Mouse (Mus musculus) adrenal gland, postnatal 25 days (tissue): ENCODE measurements around the gene Phlda2. TPM values are rescaled to one million over a fixed set of nuclear protein-coding genes. Genes with fewer than 3 reads are reported as not detected.
"Not testable (repeated sequence)": the region's sequence is repeated elsewhere in the genome, so short reads cannot be mapped to it uniquely, and the experiment has no call there.

ENCODE experiments used
- DNase-seq: peaks from one replicate; pipeline ENCODE4 v3.0.0; 2021; ENCODE audit warnings: mixed read lengths
- long read RNA-seq: library from polyadenylated mRNA; stranded (forward); transcript quantifications from one replicate; pipeline ENCODE4 v2.0.0, GENCODE M21; 2021
- total RNA-seq: library from RNA; stranded (reverse); gene quantifications from 2 replicates; pipeline ENCODE4 v1.2.3, GENCODE M21; 2021

Phlda2 gene
- 1.8 and 2.7 TPM in 2 replicates for total RNA-seq
- long read RNA-seq, partial matches to known transcripts = 0 of 1 reads
- long read RNA-seq, other reads (novel, unspliced or antisense) = 0 of 1 reads

DNA sequence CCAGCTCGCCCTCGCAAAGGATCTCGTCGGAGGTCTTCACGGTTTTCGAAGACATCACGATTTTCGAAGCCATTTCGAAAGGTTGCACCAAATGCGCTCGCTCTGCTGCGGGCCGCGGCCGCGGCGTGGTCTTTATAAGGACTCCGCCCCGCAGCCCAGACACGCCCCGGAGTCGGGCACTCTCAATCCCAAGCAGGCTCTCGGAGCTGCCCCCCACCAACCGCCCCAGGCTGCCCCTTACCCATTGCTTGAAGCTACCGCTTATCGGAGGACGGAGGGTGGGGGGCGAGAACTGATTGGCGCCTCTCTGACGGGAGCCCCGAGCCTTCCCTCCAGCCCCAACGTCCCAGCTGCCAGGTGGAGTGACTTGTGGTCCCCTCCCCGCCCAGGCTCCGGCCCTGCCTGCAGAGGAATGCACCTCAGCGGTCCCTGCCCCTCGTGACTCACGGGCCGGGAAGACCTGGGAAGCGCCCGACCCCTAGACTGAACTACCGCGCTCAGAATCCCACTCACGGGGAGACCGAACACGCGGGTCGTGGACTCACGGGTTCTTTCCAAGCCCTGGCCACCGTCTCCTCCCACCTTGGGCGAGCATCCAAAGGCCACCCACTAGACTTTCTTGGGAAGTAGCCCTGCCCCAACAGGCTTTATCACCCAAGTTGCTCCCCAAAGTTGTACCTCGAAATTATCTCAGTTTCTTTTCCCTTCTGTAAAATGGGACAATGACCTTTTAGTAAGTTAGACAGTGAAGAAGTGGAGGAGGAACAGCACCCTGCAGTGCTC, at the start of gene Phlda2:
TSS of gene Phlda2 (minus strand) at position 733 of the 783 bp plus-strand sequence.
- peak; percentile 31 for DNase-seq

DNA sequence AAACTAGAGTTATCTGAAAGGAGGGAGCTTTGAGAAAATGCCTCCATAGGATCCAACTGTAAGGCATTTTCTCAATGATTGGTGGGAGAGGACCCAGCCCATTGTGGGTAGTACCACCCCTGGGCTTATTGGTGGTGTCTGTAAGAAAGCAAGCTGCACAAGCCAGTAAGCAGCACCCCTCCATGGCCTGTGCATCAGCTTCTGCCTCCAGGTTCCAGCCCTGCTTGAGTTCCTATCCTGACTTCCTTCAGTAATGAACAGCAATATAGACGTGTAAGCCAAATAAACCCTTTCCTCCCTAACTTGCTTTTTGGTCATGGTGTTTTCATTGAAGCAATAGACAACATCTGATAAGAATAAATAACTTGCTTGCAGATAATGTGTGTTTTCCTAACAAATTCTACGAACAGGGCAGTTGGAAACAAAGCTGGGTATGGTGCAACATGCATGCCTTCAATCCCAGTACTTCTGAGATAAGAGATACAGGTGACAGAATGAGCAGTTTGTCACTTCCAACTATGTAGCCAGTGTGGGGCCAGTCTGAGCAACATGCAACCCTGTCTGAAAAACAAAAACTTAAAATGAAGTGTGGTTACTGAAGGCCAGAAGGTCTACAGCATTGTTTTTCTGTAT, 46.8 kb upstream of the Phlda2 start:
- DNase-seq = no peak

DNA sequence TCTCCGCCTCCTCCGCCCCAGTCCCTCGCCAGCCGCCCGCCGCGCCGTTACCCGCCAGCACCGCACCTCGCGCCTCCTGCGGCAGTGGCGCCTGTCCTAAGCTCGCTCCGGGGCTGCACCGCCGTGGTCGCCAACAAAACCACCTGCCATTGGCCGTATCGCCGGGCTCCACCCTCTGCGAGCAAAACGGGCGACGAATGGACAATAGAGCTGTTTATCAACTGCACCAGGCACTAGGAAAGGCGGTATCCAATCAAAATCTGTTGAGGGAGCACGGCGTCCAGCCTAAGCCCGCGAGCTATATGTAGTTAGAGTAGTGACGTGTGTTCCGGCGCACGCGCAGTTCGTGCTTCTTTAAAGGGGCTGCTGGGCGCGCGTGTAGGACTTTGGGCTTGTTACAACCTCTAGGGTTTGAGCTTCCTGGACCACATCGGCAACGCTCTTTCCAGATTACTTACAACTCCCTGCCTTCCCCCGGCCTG, 46.1 kb upstream of the Phlda2 start, which contains the start of gene Nap1l4:
TSS of gene Nap1l4 (minus strand) at position 131 of the 482 bp plus-strand sequence.
- peak; percentile 97 for DNase-seq

DNA sequence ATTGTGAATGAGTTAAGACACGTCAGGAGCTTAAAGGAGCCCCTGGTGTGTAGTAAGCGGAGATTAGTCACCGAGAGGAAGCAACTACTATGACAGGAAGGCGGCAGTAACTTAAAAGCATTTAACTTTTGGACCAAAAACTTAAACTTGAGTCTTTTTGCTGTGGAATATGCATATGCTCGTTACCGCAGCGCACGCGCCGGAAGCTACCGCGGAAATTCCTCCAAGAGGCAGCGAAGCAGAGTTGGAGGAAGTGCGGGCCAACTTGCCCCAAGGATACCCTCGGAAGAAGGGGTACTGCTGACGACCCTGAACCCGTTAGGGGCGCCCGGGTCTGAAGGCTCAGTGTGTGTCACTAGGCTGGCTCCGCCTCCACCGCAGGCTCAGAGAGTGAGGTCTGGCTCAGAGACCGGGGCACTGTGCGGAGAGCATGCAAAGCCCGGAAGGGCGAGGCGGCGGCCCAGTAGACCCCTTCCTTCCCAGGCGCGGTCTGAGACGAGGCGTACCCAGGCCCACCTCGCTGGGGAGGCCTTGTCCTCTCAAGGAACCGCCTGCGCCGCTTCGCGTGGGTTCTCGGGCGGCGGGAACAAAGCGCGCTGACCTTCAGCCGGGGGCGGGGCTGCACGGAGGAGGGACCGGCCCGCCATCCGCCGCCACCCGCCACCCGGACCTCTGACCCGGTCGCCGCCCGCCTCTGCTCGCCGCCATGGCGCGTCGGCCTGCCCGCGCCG, 45.4 kb upstream of the Phlda2 start:
- DNase-seq = peak; percentile 81

DNA sequence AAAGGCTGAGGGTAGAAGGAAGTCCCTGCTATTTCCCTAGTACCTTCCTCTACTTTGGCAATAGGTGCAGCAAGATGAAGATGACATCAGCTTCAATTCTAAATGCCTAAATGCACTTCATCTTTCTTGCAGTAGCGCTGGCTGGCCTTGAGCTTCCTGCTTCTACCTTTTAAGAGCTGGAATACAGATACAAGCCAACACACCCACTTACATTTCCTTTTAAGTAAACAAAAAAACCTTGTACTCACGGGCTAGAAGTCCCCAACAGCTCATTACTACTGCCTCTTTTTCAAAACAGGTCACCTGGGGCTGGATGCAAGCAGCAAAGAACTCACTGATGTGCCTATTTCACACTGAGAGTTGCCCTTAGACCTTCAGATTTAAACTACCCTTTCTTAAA, 43.6 kb upstream of the Phlda2 start:
- DNase-seq = no peak

DNA sequence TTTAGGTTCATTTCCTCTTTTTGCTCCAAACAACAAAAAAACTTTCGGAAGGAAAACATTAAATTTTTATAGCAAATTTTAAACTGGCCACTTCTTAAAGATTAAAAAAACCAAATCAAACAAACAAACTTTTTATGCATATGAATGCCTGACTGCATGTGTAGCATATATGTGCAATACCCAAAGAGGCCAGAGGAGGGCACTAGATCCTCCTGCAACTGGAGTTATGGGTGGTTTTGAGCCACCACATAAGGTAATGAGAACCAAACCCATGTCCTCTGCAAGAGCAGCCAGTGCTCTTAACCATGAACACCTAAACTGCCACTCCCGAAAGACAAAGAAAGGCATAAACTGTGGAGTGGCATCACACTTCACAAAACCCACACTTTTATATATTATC, 41.4 kb upstream of the Phlda2 start:
- DNase-seq = no peak

DNA sequence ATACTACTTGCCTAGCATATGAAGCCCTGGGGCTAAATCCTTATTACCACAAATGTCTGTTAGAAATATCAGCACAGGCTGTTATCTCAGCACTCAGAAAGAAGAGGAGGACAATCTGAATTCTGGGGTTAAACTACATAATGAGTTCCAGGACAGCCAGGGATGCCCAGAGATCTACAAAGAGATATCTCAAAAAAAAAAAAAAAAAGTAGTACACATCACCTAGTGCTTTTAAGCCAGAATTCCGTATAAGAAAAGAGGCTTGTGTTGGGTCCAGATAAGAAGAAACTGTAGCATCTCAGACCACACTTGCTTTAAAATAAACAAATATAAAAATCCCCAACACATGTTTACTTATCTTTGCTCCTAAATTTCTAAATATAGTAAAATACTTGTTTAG, 35.7 kb upstream of the Phlda2 start:
- no peak for DNase-seq

DNA sequence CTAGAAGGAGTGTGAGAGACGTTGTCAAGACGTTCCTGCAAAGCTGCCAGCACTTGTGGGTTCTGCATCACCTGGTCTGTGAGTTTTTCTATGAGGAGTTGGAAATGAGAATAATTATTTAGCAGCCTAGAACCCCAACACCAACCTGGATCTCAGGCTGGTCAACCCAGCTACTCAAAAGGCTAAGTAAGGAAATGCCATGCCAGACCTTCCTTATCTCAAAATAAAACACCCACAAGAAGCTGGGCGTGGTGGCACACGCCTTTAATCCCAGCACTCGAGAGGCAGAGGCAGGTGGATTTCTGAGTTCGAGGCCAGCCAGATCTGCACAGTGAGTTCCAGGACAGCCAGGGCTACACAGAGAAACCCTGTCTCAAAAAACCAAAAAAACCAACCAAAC, 35.3 kb upstream of the Phlda2 start:
- not testable (repeated sequence) for DNase-seq

DNA sequence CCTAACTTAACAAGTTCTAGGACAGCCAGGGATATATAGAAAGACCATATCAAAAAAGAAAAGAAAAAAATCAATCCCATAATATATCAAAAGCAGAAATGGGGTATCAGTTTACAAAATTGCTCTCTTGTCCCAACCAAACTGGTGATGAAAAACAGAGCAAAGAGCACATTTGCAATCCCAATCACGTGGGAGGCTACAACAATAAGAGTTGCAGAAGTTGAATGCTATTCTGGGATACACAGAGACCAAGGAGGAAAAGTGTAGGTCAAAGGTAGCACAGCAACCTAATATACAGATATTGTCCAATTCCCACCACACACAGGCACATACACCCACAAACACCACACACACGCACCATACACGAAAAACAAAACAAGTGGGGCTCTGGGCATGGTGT, 33.3 kb upstream of the Phlda2 start:
- DNase-seq = no peak

DNA sequence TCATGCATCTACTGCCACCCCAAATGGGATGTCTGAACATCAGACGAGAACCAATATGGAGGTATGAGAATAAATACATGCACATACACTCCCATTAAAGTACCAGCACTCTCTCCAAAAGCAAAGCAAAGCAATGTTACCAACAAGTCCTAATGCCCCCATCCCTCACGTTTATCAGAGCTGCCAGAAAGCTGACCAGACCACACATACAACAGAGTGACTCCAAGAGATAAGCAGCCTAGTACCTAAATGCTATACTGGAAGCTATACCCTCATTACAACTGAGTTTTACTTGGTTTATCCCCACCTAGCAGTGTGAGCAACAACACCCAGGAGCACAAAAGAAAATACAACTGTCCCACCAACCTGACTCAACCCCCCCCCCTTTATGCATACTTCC, 30.3 kb upstream of the Phlda2 start:
- no peak for DNase-seq

DNA sequence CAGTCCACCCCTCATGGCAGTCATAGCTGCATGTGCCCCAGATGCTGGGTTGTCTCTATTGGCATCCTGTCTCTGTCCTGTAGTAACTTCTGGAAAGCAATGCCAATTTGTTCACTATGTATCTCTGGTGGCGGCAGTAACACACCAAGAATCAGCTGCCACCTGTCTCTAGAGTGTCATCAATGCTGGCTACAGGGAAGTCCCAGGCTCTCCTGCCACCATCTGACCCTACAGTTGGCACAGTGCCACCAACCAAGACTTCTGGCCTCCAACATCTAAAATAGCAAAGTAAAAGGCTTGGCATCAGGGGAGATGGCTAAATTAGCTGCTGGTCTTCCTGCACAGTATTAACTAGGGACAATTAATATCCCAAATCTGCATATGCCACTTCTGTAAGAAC, 29.5 kb upstream of the Phlda2 start:
- DNase-seq = no peak

DNA sequence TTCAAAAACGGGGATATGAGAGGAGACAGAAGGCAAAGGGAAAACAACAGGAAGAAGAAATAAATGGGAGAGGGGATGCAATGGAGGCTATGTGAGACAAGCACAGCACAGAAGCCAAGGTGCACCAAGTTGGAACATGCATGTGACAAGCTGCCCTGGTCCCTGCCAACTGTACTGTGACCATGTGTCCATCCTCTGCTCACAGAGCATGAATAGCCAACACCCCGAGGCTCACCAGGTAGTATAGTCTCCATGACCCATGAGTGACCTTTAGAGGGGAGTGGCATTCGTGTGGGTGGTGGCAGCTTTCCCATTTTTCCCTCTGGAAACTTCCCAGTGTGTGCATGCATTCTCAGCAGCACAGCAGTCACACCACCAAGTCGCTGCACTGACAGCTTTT, 16.4 kb upstream of the Phlda2 start:
- DNase-seq = no peak

DNA sequence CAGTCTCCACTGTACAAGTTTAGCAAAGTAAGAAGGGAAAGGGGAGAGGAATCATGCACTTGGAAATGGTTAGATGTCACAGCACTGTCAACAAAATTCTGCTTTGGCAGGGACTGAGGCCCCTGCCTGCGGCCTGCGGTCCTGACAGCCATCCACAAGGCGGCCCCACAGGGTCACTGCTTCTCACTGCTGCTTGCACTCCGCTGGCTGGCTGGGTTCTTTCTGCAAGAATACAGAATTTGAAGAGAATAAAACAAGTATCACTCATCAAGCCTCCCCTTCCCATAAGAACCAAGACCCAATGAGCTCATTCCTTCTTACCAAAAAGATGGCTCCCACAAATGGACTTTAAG, 11.4 kb upstream of the Phlda2 start:
- DNase-seq = no peak

DNA sequence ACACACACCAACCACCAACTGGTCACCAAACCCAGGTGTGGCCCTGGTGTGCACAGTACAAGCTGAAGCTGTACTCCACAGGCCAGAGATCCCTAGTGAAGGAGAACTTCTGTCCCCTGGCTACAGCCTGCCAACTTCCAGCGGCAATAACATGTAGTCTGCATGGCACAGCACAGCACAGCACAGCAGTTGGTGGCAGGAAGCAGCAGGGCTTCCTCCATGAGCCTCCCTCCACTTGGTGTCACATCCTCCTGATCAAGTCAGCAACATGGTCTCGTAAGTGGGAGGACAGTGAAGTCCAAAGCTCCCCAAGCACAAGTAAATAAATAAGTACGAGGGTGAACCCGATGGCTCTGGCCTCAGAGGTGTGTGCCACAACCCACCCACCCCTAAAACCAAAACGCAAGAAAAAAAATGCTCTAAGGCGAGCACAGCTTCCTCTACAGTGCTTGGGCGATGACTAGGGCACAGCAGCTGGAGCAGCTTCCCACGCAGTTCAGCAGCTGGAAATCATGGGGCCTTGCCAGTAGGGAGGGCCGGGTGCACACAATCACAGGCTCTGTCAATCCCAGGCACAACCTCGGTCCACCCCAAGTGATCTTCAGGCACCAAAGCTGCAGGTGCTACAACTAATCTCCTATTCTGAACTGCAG, 10.9 kb upstream of the Phlda2 start:
- DNase-seq = no peak

DNA sequence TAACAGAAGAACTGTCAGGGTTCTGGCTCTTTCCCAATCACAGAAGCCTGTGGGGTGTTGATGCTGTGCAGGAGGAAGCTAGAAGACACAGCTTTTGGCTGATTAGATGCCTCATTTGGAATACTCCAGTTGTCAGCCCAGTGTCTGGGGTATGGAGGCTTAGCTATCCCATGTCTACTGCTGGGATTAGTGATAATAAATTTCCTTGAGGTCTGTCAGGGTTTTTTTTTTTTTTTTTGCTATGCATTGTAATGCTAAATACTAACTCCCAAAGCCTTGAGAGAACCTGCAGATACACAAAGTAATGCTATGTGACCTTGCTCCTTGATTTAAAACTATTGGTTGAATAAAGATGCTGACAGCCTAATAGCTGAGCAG, 8.4 kb upstream of the Phlda2 start:
- no peak for DNase-seq

DNA sequence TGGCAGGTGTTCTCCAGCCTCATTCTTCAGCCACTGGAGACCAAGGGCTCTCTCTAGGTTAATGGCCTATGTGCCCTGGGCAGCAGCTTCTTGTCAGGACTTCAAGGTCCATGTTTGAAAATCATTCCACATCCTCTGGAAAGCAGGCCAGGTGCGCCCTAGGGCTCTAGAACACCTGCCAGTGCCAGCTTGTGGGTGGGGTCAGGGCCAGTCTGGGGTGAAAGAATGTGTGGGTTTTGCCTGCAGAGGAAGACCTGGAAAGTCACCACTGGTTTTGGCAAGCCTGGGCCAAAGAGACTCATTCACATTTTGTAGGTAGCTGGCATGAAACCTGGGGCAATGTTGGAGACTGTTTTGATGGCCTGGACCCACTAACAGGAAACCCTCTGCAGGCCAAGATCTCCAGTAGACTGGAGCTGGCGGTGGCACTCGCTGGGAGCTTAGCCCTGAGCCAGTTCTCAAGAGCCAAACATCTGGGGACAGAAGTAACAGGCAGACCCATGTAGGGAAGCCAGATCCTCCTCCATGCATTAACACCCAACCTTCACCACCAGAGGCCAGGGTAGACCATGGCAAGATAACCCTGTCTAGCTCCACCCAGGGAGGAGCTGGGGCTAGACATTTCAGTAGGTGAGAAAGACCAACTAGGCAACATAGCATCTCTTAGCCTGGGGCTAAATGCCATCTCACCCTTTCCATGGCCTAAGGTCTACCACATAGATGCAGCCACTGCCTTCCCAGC, 7.8 kb upstream of the Phlda2 start:
- DNase-seq = no peak

DNA sequence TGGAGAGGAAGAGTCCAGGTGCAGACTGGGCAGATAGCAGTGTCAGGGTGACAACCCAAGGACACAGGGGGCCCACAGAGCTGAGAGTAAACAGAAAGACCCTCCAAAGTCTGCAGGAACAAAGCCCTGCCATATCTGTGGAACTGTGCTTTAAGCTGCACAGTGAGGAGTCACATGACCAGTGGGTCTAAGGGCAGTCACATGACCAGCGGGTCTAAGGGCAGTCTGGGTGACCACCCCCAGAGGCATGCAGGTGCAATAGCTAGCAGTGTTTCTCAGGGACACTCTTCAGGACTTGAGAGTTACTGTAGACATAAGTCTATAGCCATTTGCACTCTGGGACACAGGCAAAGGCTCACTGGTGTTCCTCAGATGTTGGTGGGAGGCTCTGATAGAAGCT, 6.6 kb upstream of the Phlda2 start:
- no peak for DNase-seq

DNA sequence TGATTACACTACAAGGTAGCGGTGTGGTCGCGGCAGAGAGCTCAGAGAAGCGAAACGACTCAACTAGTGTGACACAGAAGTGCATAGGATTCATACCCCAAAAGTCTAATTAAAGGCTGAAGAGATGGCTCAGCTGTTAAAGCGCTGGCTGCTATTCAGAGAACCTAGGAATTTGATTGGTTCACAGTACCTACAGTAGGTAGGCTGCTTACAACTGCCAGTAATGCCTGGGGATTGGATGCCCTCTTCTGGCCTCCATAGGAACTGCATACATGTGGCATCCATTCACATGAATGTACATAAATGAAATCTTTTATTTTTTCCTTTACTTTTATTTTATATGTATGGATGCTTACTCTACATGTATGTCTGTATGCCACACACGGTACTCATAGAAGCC, 3.7 kb upstream of the Phlda2 start:
- peak; percentile 55 for DNase-seq

DNA sequence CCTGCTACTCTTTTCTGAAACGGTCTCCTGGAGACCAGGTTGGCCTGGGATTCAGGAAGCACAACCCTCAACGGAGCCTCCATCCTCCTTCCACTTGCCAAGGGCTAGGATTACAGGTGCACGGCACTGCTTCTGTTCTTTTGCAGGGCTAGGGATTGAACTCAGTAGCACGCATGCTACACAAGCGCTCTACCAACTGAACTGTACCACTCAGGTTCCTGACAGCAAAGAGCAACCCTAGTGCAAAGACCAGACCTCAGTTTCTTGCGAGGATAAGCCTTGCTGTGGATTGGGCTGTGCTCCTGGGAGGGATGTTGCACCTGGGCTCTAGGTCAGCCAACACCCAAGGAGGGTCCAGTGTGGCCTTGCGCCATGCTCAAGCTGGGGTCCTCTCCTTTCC, 3.3 kb upstream of the Phlda2 start:
- DNase-seq = no peak

DNA sequence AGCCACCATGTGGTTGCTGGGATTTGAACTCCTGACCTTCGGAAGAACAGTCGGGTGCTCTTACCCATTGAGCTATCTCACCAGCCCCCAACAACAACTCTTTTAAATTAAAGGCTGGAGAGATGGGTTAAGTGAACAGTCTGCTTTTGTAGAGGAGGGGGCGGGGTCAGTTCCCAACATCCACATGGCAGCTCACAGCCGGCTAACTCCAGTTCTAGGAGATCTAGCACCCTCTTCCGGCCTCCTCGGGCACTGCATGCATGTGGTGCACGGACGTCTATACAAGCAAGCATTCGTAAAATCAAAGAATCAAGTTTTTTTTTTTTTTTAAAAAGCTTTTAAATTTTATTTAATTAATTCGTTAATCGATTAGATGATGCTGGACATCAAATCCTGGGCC, 2.9 kb upstream of the Phlda2 start:
- DNase-seq = peak; percentile 82

DNA sequence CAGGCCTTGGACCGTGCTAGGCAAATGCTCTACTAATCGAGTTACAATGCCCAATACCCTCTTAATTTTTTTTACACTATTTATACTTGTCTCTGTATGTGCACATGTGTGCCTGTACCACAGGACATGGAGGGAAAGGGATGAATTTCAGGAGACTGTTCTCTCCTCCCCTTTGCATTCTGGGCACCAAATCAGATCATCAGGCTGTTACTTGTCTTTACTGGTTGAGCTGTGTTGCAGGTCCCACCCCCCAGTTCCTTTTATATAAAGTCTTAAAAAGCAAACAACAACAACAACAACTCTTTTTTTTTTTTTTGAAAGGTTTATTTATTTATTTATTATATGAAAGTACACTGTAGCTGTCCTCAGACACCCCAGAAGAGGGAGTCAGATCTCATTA, 2.5 kb upstream of the Phlda2 start:
- DNase-seq = no peak

DNA sequence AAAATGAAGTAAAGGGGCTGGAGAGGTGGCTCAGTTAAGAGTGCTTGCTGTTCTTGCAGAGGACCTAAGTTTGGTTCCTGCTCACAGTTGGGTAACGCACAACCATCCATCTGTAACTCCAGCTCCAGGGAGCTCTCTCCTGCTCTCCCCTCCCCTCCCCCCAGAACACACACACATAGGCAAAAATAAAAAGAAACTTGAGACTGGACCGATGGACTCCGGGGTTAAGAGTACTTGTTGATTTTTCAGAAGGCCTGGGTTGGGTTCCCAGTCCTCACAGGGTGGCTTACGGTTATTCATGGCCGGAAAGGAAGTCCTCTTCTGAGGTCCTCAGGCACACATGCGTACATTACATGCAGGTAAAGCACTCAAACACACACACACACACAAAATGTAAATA, 976 bp upstream of the Phlda2 start:
- DNase-seq = no peak
